Mouse (Mus musculus) embryonic facial prominence, embryonic 15.5 days (tissue): ENCODE results near the gene Ppm1n. TPM values are rescaled to one million over a fixed set of nuclear protein-coding genes. Genes with fewer than 3 reads are reported as not detected.

Source experiments
- ATAC-seq: fragments of 200-750 bp; cut with Nextera tagmentation; 2 replicates; pipeline ENCODE4 v1.8.0; 2017; ENCODE audit warnings: low read depth, moderate TSS enrichment; ENCODE audit not compliant: insufficient number of reproducible peaks, low FRiP score, low TSS enrichment
- H3K27ac ChIP-seq: fragments of 300-500 bp; sonication (generic); replicated peaks from 2 replicates; pipeline ENCODE4 v1.5.1; 2015; ENCODE audit warnings: mild to moderate bottlenecking, inconsistent platforms
- H3K27me3 ChIP-seq: fragments of 300-500 bp; sonication (generic); 2 replicates; pipeline ENCODE4 v1.6.1; 2015; ENCODE audit warnings: inconsistent platforms
- H3K36me3 ChIP-seq: fragments of 300-500 bp; sonication (generic); 2 replicates; pipeline ENCODE4 v1.6.1; 2015; ENCODE audit warnings: mild to moderate bottlenecking, inconsistent platforms
- H3K4me1 ChIP-seq: fragments of 300-500 bp; sonication (generic); 2 replicates; pipeline ENCODE4 v1.6.1; 2015; ENCODE audit warnings: inconsistent platforms
- H3K4me2 ChIP-seq: fragments of 300-500 bp; sonication (generic); replicated peaks from 2 replicates; pipeline ENCODE4 v1.6.1; 2015; ENCODE audit warnings: mild to moderate bottlenecking, inconsistent platforms
- H3K4me3 ChIP-seq: fragments of 300-500 bp; sonication (generic); replicated peaks from 2 replicates; pipeline ENCODE4 v1.5.1; 2015; ENCODE audit warnings: mild to moderate bottlenecking, inconsistent platforms
- H3K9ac ChIP-seq: fragments of 300-500 bp; sonication (generic); 2 replicates; pipeline ENCODE4 v1.6.1; 2015; ENCODE audit warnings: inconsistent platforms
- H3K9me3 ChIP-seq: fragments of 300-500 bp; sonication (generic); replicated peaks from 2 replicates; pipeline ENCODE4 v1.6.1; 2016; ENCODE audit warnings: inconsistent platforms
- WGBS: fragments of 180-500 bp; shearing (Covaris S2); methylation state at CpG from one replicate; pipeline ENCODE4 v1.1.7; 2015; 5-methylcytosine and 5-hydroxymethylcytosine counted together
- polyA plus RNA-seq: library from polyadenylated mRNA; unstranded; fragments of >200 nt; fragmentation: Nextera tagmentation; extraction: Ambion mirVana; gene quantifications from 2 replicates; pipeline ENCODE4 v1.2.1, GENCODE M21; 2015

Gene Ppm1n
- polyA plus RNA-seq, 1 experiment from 2014 or later, result 0.41 TPM

GRCm38 (mm10) chr7:19276253-19276652, 3.6 kb downstream of the Ppm1n start:
- no peak for ATAC-seq
- Histone ChIP-seq H3K27ac (no peak overlapping the region), H3K9ac (no peak overlapping the region), H3K4me2 (no peak overlapping the region), H3K4me1 (peaks cover 10% of the 10 kb centered on the region), H3K9me3 (no peaks in the 10 kb centered on the region), H3K27me3 (peaks cover 39% of the 10 kb centered on the region), H3K36me3 (no peaks in the 10 kb centered on the region), H3K4me3 (no peak overlapping the region)
- WGBS, result 48% methylated on average over 4 of the region's 4 CpGs

- peak; percentile 79 for ATAC-seq
- peak overlapping the region; percentile 79 for H3K9ac ChIP-seq
- peak overlapping the region; percentile 96 for H3K4me2 ChIP-seq
- peak overlapping the region; percentile 96 for H3K27ac ChIP-seq
- under 1% methylated on average over 35 of the region's 36 CpGs for WGBS
- H3K4me1 ChIP-seq, result peaks cover 27% of the 10 kb centered on the region
- H3K27me3 ChIP-seq, result 0 out of 2 replicates have a peak, but pooled peaks cover 4% of the 10 kb centered on the region
- H3K36me3 ChIP-seq, result no peaks in the 10 kb centered on the region
- no peaks in the 10 kb centered on the region for H3K9me3 ChIP-seq
- peak overlapping the region; percentile 94 for H3K4me3 ChIP-seq
Observed at GRCm38 (mm10) chr7:19272173-19272764, 7.6 kb downstream of the Ppm1n start.

- ATAC-seq, result peak; percentile 78
- WGBS, result under 1% methylated on average over 58 of the region's 62 CpGs
Observed at GRCm38 (mm10) chr7:19271238-19272172, 8.4 kb downstream of the Ppm1n start, which contains the start of gene Vasp. Gene Vasp, minus strand, starts transcription at chr7:19271817.

GRCm38 (mm10) chr7:19270509-19271237, 9.2 kb downstream of the Ppm1n start:
- no peaks in the 10 kb centered on the region for H3K9me3 ChIP-seq
- H3K27ac ChIP-seq, result peak overlapping the region; percentile 96
- peak overlapping the region; percentile 96 for H3K4me2 ChIP-seq
- H3K4me3 ChIP-seq, result peak overlapping the region; percentile 94
- H3K27me3 ChIP-seq, result 0 out of 2 replicates have a peak, but pooled peaks cover 2% of the 10 kb centered on the region
- H3K4me1 ChIP-seq, result peaks cover 42% of the 10 kb centered on the region
- no peaks in the 10 kb centered on the region for H3K36me3 ChIP-seq
- H3K9ac ChIP-seq, result peak overlapping the region; percentile 79
- WGBS, result 0% methylated on average over 17 of the region's 21 CpGs
- ATAC-seq, result no peak

More at GRCm38 (mm10) chr7:19271238-19272172, 8.4 kb downstream of the Ppm1n start, which contains the start of gene Vasp:
- H3K9me3 ChIP-seq, result no peaks in the 10 kb centered on the region
- H3K4me1 ChIP-seq, result peaks cover 34% of the 10 kb centered on the region
- H3K4me3 ChIP-seq, result peak within 1 kb of the TSS; percentile 94
- peak within 1 kb of the TSS; percentile 96 for H3K4me2 ChIP-seq
- peak within 1 kb of the TSS; percentile 96 for H3K27ac ChIP-seq
- H3K27me3 ChIP-seq, result 0 out of 2 replicates have a peak, but pooled peaks cover 4% of the 10 kb centered on the region
- H3K36me3 ChIP-seq, result no peaks in the 10 kb centered on the region
- peak within 1 kb of the TSS; percentile 79 for H3K9ac ChIP-seq

GRCm38 (mm10) chr7:19269721-19270441, 10.0 kb downstream of the Ppm1n start:
- peaks cover 42% of the 10 kb centered on the region for H3K4me1 ChIP-seq
- WGBS, result 0% methylated on average over 18 of the region's 19 CpGs
- peaks cover under 1% of the 10 kb centered on the region for H3K36me3 ChIP-seq
- no peaks in the 10 kb centered on the region for H3K9me3 ChIP-seq
- peak overlapping the region; percentile 94 for H3K4me3 ChIP-seq
- H3K4me2 ChIP-seq, result peak overlapping the region; percentile 96
- ATAC-seq, result 0 out of 2 replicates have a peak, but pooled peaks have one; percentile 26
- H3K27me3 ChIP-seq, result no peaks in the 10 kb centered on the region
- peak overlapping the region; percentile 79 for H3K9ac ChIP-seq
- peak overlapping the region; percentile 96 for H3K27ac ChIP-seq

GRCm38 (mm10) chr7:19268993-19269681, 10.7 kb downstream of the Ppm1n start:
- Histone ChIP-seq H3K27ac (peak overlapping the region; percentile 96), H3K27me3 (no peaks in the 10 kb centered on the region), H3K9me3 (no peaks in the 10 kb centered on the region), H3K4me2 (peak overlapping the region; percentile 96), H3K4me1 (peaks cover 42% of the 10 kb centered on the region), H3K36me3 (peaks cover 8% of the 10 kb centered on the region), H3K4me3 (peak overlapping the region; percentile 94), H3K9ac (peak overlapping the region; percentile 79)
- no peak for ATAC-seq
- 29% methylated on average over 10 of the region's 10 CpGs for WGBS

GRCm38 (mm10) chr7:19267051-19267450, 12.8 kb downstream of the Ppm1n start:
- ATAC-seq, result no peak
- Histone ChIP-seq H3K4me2 (no peak overlapping the region), H3K27me3 (no peaks in the 10 kb centered on the region), H3K9me3 (no peaks in the 10 kb centered on the region), H3K36me3 (peaks cover 28% of the 10 kb centered on the region), H3K4me1 (peaks cover 42% of the 10 kb centered on the region), H3K9ac (no peak overlapping the region), H3K27ac (no peak overlapping the region), H3K4me3 (no peak overlapping the region)
- WGBS, result 70% methylated on average over 10 of the region's 10 CpGs

- no peak overlapping the region for H3K4me2 ChIP-seq
- peaks cover 42% of the 10 kb centered on the region for H3K4me1 ChIP-seq
- no peak overlapping the region for H3K27ac ChIP-seq
- no peaks in the 10 kb centered on the region for H3K9me3 ChIP-seq
- no peak overlapping the region for H3K4me3 ChIP-seq
- no peaks in the 10 kb centered on the region for H3K27me3 ChIP-seq
- peaks cover 36% of the 10 kb centered on the region for H3K36me3 ChIP-seq
- H3K9ac ChIP-seq, result no peak overlapping the region
- no peak for ATAC-seq
- WGBS, result 77% methylated on average over 10 of the region's 10 CpGs
Observed at GRCm38 (mm10) chr7:19265928-19266822, 13.7 kb downstream of the Ppm1n start.

GRCm38 (mm10) chr7:19265147-19265546, 14.7 kb downstream of the Ppm1n start:
- no peak overlapping the region for H3K4me2 ChIP-seq
- H3K36me3 ChIP-seq, result peaks cover 46% of the 10 kb centered on the region
- peaks cover 34% of the 10 kb centered on the region for H3K4me1 ChIP-seq
- 83% methylated on average over 7 of the region's 7 CpGs for WGBS
- no peak overlapping the region for H3K9ac ChIP-seq
- H3K9me3 ChIP-seq, result no peaks in the 10 kb centered on the region
- ATAC-seq, result no peak
- no peak overlapping the region for H3K4me3 ChIP-seq
- no peaks in the 10 kb centered on the region for H3K27me3 ChIP-seq
- H3K27ac ChIP-seq, result no peak overlapping the region
